Mouse (Mus musculus) heart, postnatal 0 days (tissue): ENCODE data around the gene Il34.

Source experiments
- CTCF ChIP-seq: IDR thresholded peaks from 2 replicates; pipeline ENCODE4 v1.5.1; 2016; ENCODE audit warnings: antibody characterized with exemption, control low read depth, low read depth
- EP300 ChIP-seq: IDR thresholded peaks from 2 replicates; pipeline ENCODE4 v1.6.1; 2016; ENCODE audit warnings: antibody characterized with exemption, low read depth

- TF ChIP-seq CTCF (no peak), EP300 (no peak)
These were observed 83.2 kb downstream of the Il34 start for GRCm38 (mm10) chr8:110722414-110723011.
